Mouse (Mus musculus): ENCODE data around the gene Atoh7. TPM values are rescaled to one million over a fixed set of nuclear protein-coding genes. Genes with fewer than 3 reads are reported as not detected.

The Atoh7 gene
- polyA plus RNA-seq, 2 experiments = 0.08 to 0.17 TPM

DNA sequence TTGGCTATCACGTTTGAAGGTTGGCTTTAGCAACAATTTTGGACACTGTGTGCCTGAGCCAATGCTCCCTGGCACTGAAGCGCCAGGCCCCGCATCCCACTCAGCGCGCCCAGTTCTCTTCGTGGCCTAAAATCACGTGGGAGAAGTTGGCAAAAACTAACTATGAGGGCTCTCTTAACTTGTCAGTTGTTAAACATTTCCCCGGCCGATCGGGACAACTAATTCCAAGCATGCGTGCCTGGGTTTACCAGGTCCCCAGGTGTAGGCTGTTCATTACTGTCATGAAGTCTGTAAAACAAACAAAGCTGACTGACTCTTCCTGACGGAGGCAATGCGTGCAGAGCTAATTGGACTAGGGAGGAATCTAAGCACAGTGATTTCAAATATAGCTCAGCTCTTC lies 43.2 kb downstream of the Atoh7 start:
- no peak for ATAC-seq (ENCODE audit: low FRiP score, low read depth)
- WGBS = 84% methylated on average over 13 of the region's 13 CpGs
- no peak for DNase-seq (ENCODE audit: low spot score)

More for the DNA sequence above, 43.2 kb downstream of the Atoh7 start:
- Histone ChIP-seq H3K4me1 (ENCODE audit: control insufficient read depth, insufficient read depth, low read length) (no peaks in the 10 kb centered on the region), H3K4me2 (replicated peaks; ENCODE audit: low read depth, low read length, severe bottlenecking) (no peak overlapping the region), H3K4me3 (replicated peaks; ENCODE audit: low read length) (no peak overlapping the region), H3K27ac (replicated peaks; ENCODE audit: low read depth, low read length) (no peak overlapping the region), H3K36me3 (ENCODE audit: control insufficient read depth, insufficient read depth, low read length) (no peaks in the 10 kb centered on the region), H3K9ac (ENCODE audit: low read depth, low read length, severe bottlenecking) (no peak overlapping the region), H3K27me3 (ENCODE audit: control insufficient read depth, insufficient read depth, low read length) (no peaks in the 10 kb centered on the region), H3K9me3 (ENCODE audit: control insufficient read depth, low read length) (no peaks in the 10 kb centered on the region)
- TF ChIP-seq POLR2A (IDR thresholded peaks at IDR 0.05; ENCODE audit: borderline replicate concordance, extremely low read depth, insufficient read depth, insufficient read length) = no peak

Other genes starting within 250 kb of the Atoh7 start
- 5.2 and 5.3 TPM in 2 replicates for gene Tet1, start 190.7 kb upstream of the Atoh7 start, polyA plus RNA-seq (2012; rRNA removed)
- 30.7 and 36.5 TPM in 2 replicates for gene Tet1, start 190.7 kb upstream of the Atoh7 start, polyA plus RNA-seq (2014; fragmentation: Nextera tagmentation; extraction: Ambion mirVana)
- 13.2 and 13.4 TPM in 2 replicates for gene Slc25a16, start 179.0 kb upstream of the Atoh7 start, polyA plus RNA-seq (2012; rRNA removed)
- gene Slc25a16, start 179.0 kb upstream of the Atoh7 start, polyA plus RNA-seq (2014; fragmentation: Nextera tagmentation; extraction: Ambion mirVana) = 11.0 and 11.8 TPM in 2 replicates
- gene Dna2, start 152.6 kb upstream of the Atoh7 start, polyA plus RNA-seq (2012; rRNA removed) = 25.5 and 26.6 TPM in 2 replicates
- gene Dna2, start 152.6 kb upstream of the Atoh7 start, polyA plus RNA-seq (2014; fragmentation: Nextera tagmentation; extraction: Ambion mirVana) = 13.2 and 14.1 TPM in 2 replicates
- gene Rufy2, start 119.4 kb upstream of the Atoh7 start, polyA plus RNA-seq (2012; rRNA removed) = 16.0 and 17.6 TPM in 2 replicates
- gene Rufy2, start 119.4 kb upstream of the Atoh7 start, polyA plus RNA-seq (2014; fragmentation: Nextera tagmentation; extraction: Ambion mirVana) = 25.9 and 28.2 TPM in 2 replicates
- 94.5 and 119 TPM in 2 replicates for gene Hnrnph3, start 75.4 kb upstream of the Atoh7 start, polyA plus RNA-seq (2012; rRNA removed)
- gene Hnrnph3, start 75.4 kb upstream of the Atoh7 start, polyA plus RNA-seq (2014; fragmentation: Nextera tagmentation; extraction: Ambion mirVana) = 54.9 and 71.5 TPM in 2 replicates
- 2.1 and 2.8 TPM in 2 replicates for gene Pbld2, start 75.3 kb upstream of the Atoh7 start, polyA plus RNA-seq (2012; rRNA removed)
- 0.52 and 0.64 TPM in 2 replicates for gene Pbld2, start 75.3 kb upstream of the Atoh7 start, polyA plus RNA-seq (2014; fragmentation: Nextera tagmentation; extraction: Ambion mirVana)
- 0.17 and 0.23 TPM in 2 replicates for gene Pbld1, start 39.5 kb upstream of the Atoh7 start, polyA plus RNA-seq (2012; rRNA removed)
- gene Pbld1, start 39.5 kb upstream of the Atoh7 start, polyA plus RNA-seq (2014; fragmentation: Nextera tagmentation; extraction: Ambion mirVana) = 0.78 and 1.1 TPM in 2 replicates
- gene Mypn, start 104.3 kb downstream of the Atoh7 start, polyA plus RNA-seq (2012; rRNA removed) = 4.6 and 4.8 TPM in 2 replicates
- gene Mypn, start 104.3 kb downstream of the Atoh7 start, polyA plus RNA-seq (2014; fragmentation: Nextera tagmentation; extraction: Ambion mirVana) = 3.4 and 5.4 TPM in 2 replicates
- 32.6 and 33.3 TPM in 2 replicates for gene Herc4, start 144.2 kb downstream of the Atoh7 start, polyA plus RNA-seq (2012; rRNA removed)
- 37.2 and 41.2 TPM in 2 replicates for gene Herc4, start 144.2 kb downstream of the Atoh7 start, polyA plus RNA-seq (2014; fragmentation: Nextera tagmentation; extraction: Ambion mirVana)